Mouse (Mus musculus) bone marrow macrophage, adult 2 months (primary cell): ENCODE results near the gene Zc3h12c. TPM values are rescaled to one million over a fixed set of nuclear protein-coding genes. Genes with fewer than 3 reads are reported as not detected.

Source experiments
- H3K27ac ChIP-seq: 2 replicates; pipeline ENCODE4 v1.5.1; 2012; ENCODE audit warnings: low read depth, low read length; ENCODE audit not compliant: insufficient read depth
- H3K4me1 ChIP-seq: 2 replicates; pipeline ENCODE4 v1.6.1; 2012; ENCODE audit warnings: low read length; ENCODE audit not compliant: control insufficient read depth, insufficient read depth
- H3K4me3 ChIP-seq: 2 replicates; pipeline ENCODE4 v1.5.1; 2012; ENCODE audit warnings: mild to moderate bottlenecking, low read length, moderate library complexity; ENCODE audit not compliant: insufficient read depth
- CTCF ChIP-seq: IDR thresholded peaks from 2 replicates; pipeline ENCODE4 v1.5.1; 2012; ENCODE audit warnings: low read depth, mild to moderate bottlenecking, low read length, moderate library complexity
- POLR2A ChIP-seq: IDR thresholded peaks from 2 replicates; pipeline ENCODE4 v1.6.1; 2012; ENCODE audit warnings: mild to moderate bottlenecking, low read depth, low read length, borderline replicate concordance
- polyA plus RNA-seq: library from polyadenylated mRNA; stranded (reverse); fragments of >200 nt; gene quantifications from 2 replicates; pipeline ENCODE4 v1.2.4, GENCODE M21; 2012; ENCODE audit not compliant: missing spikeins, insufficient read depth, insufficient read length

Zc3h12c gene
- polyA plus RNA-seq, 1 experiment: 10.8 TPM

GRCm38 (mm10) chr9:52149286-52149685 lies 19.1 kb downstream of the Zc3h12c start:
- Histone ChIP-seq H3K27ac (no peak overlapping the region), H3K4me3 (no peak overlapping the region), H3K4me1 (peaks cover 14% of the 10 kb centered on the region)
- TF ChIP-seq CTCF (no peak), POLR2A (no peak)

- Histone ChIP-seq H3K4me1 (peaks cover 16% of the 10 kb centered on the region), H3K4me3 (no peak overlapping the region), H3K27ac (no peak overlapping the region)
- no peak for TF ChIP-seq CTCF
- TF ChIP-seq POLR2A: no peak
These were observed 19.5 kb downstream of the Zc3h12c start for GRCm38 (mm10) chr9:52148831-52149230.

- H3K4me3 ChIP-seq: no peak overlapping the region
- H3K4me1 ChIP-seq: peaks cover 15% of the 10 kb centered on the region
- no peak overlapping the region for H3K27ac ChIP-seq
- TF ChIP-seq POLR2A (no peak), CTCF (no peak)
These were observed 20.1 kb downstream of the Zc3h12c start for GRCm38 (mm10) chr9:52148311-52148710.

- Histone ChIP-seq H3K4me1 (peaks cover 19% of the 10 kb centered on the region), H3K4me3 (no peak overlapping the region), H3K27ac (no peak overlapping the region)
- no peak for TF ChIP-seq CTCF
- TF ChIP-seq POLR2A: no peak
These were observed 22.1 kb downstream of the Zc3h12c start for GRCm38 (mm10) chr9:52146241-52146640.

- TF ChIP-seq POLR2A: no peak
- TF ChIP-seq CTCF: no peak
- Histone ChIP-seq H3K27ac (no peak overlapping the region), H3K4me3 (no peak overlapping the region), H3K4me1 (peaks cover 13% of the 10 kb centered on the region)
These were observed 35.6 kb downstream of the Zc3h12c start for GRCm38 (mm10) chr9:52132771-52133170.

- Histone ChIP-seq H3K4me3 (no peak overlapping the region), H3K4me1 (peaks cover 13% of the 10 kb centered on the region), H3K27ac (no peak overlapping the region)
- no peak for TF ChIP-seq POLR2A
- no peak for TF ChIP-seq CTCF
These were observed 38.0 kb downstream of the Zc3h12c start for GRCm38 (mm10) chr9:52130348-52130747.

GRCm38 (mm10) chr9:52125225-52125624 lies 43.1 kb downstream of the Zc3h12c start:
- TF ChIP-seq POLR2A (no peak), CTCF (no peak)
- H3K4me1 ChIP-seq: no peaks in the 10 kb centered on the region
- no peak overlapping the region for H3K27ac ChIP-seq
- no peak overlapping the region for H3K4me3 ChIP-seq

- Histone ChIP-seq H3K4me3 (no peak overlapping the region), H3K4me1 (no peaks in the 10 kb centered on the region), H3K27ac (no peak overlapping the region)
- no peak for TF ChIP-seq POLR2A
- no peak for TF ChIP-seq CTCF
These were observed 49.2 kb downstream of the Zc3h12c start for GRCm38 (mm10) chr9:52119212-52119611.

GRCm38 (mm10) chr9:52113091-52113490 lies 55.3 kb downstream of the Zc3h12c start:
- Histone ChIP-seq H3K27ac (no peak overlapping the region), H3K4me3 (no peak overlapping the region), H3K4me1 (peaks cover 3% of the 10 kb centered on the region; the same call in 1 of the 2 replicates)
- TF ChIP-seq CTCF: no peak
- no peak for TF ChIP-seq POLR2A

GRCm38 (mm10) chr9:52110738-52111137 lies 57.6 kb downstream of the Zc3h12c start:
- no peak overlapping the region for H3K27ac ChIP-seq
- TF ChIP-seq CTCF (no peak), POLR2A (no peak)
- peaks cover 3% of the 10 kb centered on the region; the same call in 1 of the 2 replicates for H3K4me1 ChIP-seq
- H3K4me3 ChIP-seq: no peak overlapping the region

GRCm38 (mm10) chr9:52107161-52107560 lies 61.2 kb downstream of the Zc3h12c start:
- Histone ChIP-seq H3K4me3 (no peak overlapping the region), H3K27ac (no peak overlapping the region), H3K4me1 (peaks cover 10% of the 10 kb centered on the region)
- TF ChIP-seq POLR2A: no peak
- no peak for TF ChIP-seq CTCF
